Mouse (Mus musculus) megakaryocyte-erythroid progenitor cell, adult 5-6 weeks (primary cell): Measurements from ENCODE around the gene Hmg20b. TPM values are rescaled to one million over a fixed set of nuclear protein-coding genes. Genes with fewer than 3 reads are reported as not detected.

Experiments used
- ATAC-seq: replicated peaks from 2 replicates; pipeline ENCODE4 v1.8.0; 2016; ENCODE audit warnings: mild to moderate bottlenecking, inconsistent platforms; ENCODE audit not compliant: severe bottlenecking, poor library complexity, low FRiP score, low TSS enrichment
- total RNA-seq, 2 experiments: library from RNA; stranded (forward) in 1 of 2; stranded (reverse) in 1 of 2; fragments of 200-1000, 215-1000 nt in 1 of 2; fragments of >200 nt in 1 of 2; fragmentation: Nextera tagmentation in 1 of 2; gene quantifications; 2 replicates each; pipeline ENCODE4 v1.2.3; 2014 to 2017

Hmg20b gene
- total RNA-seq, 2 experiments from 2014 or later: 37.6 to 61.1 TPM

GRCm38 (mm10) chr10:81356991-81357844 is 6.9 kb upstream of the Hmg20b start, which contains the start of gene Mfsd12:
TSS of gene Mfsd12 (plus strand) at chr10:81357491.
- peak; percentile 74 for ATAC-seq

- no peak for ATAC-seq
These were observed 6.2 kb upstream of the Hmg20b start for GRCm38 (mm10) chr10:81356352-81356990.

- ATAC-seq: no peak
These were observed 5.3 kb upstream of the Hmg20b start for GRCm38 (mm10) chr10:81355533-81355932.

GRCm38 (mm10) chr10:81354738-81355477 is 4.6 kb upstream of the Hmg20b start:
- ATAC-seq: no peak

GRCm38 (mm10) chr10:81351678-81352291 is 1.5 kb upstream of the Hmg20b start:
- ATAC-seq: peak; percentile 19

GRCm38 (mm10) chr10:81349961-81350350 is 324 bp downstream of the Hmg20b start:
- no peak for ATAC-seq

GRCm38 (mm10) chr10:81349146-81349545 is 1.1 kb downstream of the Hmg20b start:
- ATAC-seq: peak; percentile 39

- ATAC-seq: peak; percentile 60
These were observed 3.7 kb downstream of the Hmg20b start for GRCm38 (mm10) chr10:81346453-81347067.

GRCm38 (mm10) chr10:81345162-81345534 is 5.1 kb downstream of the Hmg20b start:
- ATAC-seq: no peak

GRCm38 (mm10) chr10:81344421-81345161 is 5.7 kb downstream of the Hmg20b start:
- ATAC-seq: no peak

GRCm38 (mm10) chr10:81342686-81343505 is 7.4 kb downstream of the Hmg20b start, which contains the start of gene Gipc3:
TSS of gene Gipc3 (minus strand) at chr10:81343266.
- ATAC-seq: no peak

GRCm38 (mm10) chr10:81341333-81341949 is 8.8 kb downstream of the Hmg20b start:
- ATAC-seq: 0 out of 2 replicates have a peak, but pooled peaks have one; percentile 16

GRCm38 (mm10) chr10:81340551-81341332 is 9.5 kb downstream of the Hmg20b start:
- ATAC-seq: 0 out of 2 replicates have a peak, but pooled peaks have one; percentile 14

GRCm38 (mm10) chr10:81336558-81336957 is 13.7 kb downstream of the Hmg20b start:
- no peak for ATAC-seq

GRCm38 (mm10) chr10:81335393-81336340 is 14.6 kb downstream of the Hmg20b start:
- no peak for ATAC-seq
